In genomic region chr8:91283815-91284214, GRCm38 (mm10) we compare ENCODE assay signal across 14 mouse cellular contexts.
"Had no signal": no experiment of that assay in that cellular context is flagged by ENCODE, and none has a peak within 500 bp of the region (broad histone marks: within the 10 kb centered on the region; RNA-seq: fewer than 3 reads in every experiment).

No protein-coding gene starts in this region.

- H3K27ac ChIP-seq: limb, embryonic 10.5 days; liver, embryonic 15.5 days; lung, embryonic 15.5 days; macrophage; midbrain, embryonic 12.5 days; neural tube, embryonic 13.5 days had no signal

- H3K4me1 ChIP-seq: limb, embryonic 10.5 days; liver, embryonic 15.5 days; midbrain, embryonic 12.5 days; neural tube, embryonic 13.5 days had no signal

- H3K9me3 ChIP-seq: limb, embryonic 10.5 days; liver, embryonic 15.5 days; lung, embryonic 15.5 days; midbrain, embryonic 12.5 days; neural tube, embryonic 13.5 days had no signal

- H3K9ac ChIP-seq: liver, embryonic 15.5 days; lung, embryonic 15.5 days; midbrain, embryonic 12.5 days; neural tube, embryonic 13.5 days had no signal

- H3K36me3 ChIP-seq: limb, embryonic 10.5 days; liver, embryonic 15.5 days; lung, embryonic 15.5 days; midbrain, embryonic 12.5 days had no signal

- H3K4me2 ChIP-seq: liver, embryonic 11.5 days; liver, embryonic 15.5 days; lung, embryonic 15.5 days; midbrain, embryonic 12.5 days; neural tube, embryonic 13.5 days had no signal

- H3K27me3 ChIP-seq: liver, embryonic 15.5 days; lung, embryonic 15.5 days; midbrain, embryonic 12.5 days; neural tube, embryonic 13.5 days had no signal

- H3K4me3 ChIP-seq: limb, embryonic 10.5 days; liver, embryonic 15.5 days; lung, embryonic 15.5 days; midbrain, embryonic 12.5 days; neural tube, embryonic 13.5 days had no signal

- ATAC-seq: midbrain, embryonic 16.5 days had no signal

- DNase-seq: kidney, postnatal 25 days; layer of hippocampus, adult 9-11 months; lung, postnatal 14 days; retina, postnatal 1 day; right cerebral cortex, postnatal 4 days; thymus, postnatal 4 days had no signal
